Mouse (Mus musculus) heart, embryonic 14.5 days (tissue): ENCODE measurements around the gene Tnfsf13b. TPM values are rescaled to one million over a fixed set of nuclear protein-coding genes. Genes with fewer than 3 reads are reported as not detected.

Experiments used
- ATAC-seq: fragments of 200-750 bp; cut with Nextera tagmentation; 2 replicates; pipeline ENCODE4 v1.8.0; 2017; ENCODE audit warnings: low read depth, moderate TSS enrichment; ENCODE audit not compliant: insufficient number of reproducible peaks, insufficient read depth, low FRiP score
- H3K27ac ChIP-seq, 2 experiments: fragments of 200-500 bp in 1 of 2; fragments of 300-500 bp in 1 of 2; sonication (generic) in 1 of 2; replicated peaks in 1 of 2; 2 replicates each; pipeline ENCODE4 v1.5.1; 2012 to 2014; ENCODE audit warnings: low read depth in 2 of 2, low read length in 2 of 2, control low read depth in 1 of 2, mild to moderate bottlenecking in 1 of 2, mixed read lengths in 1 of 2; ENCODE audit not compliant: control insufficient read depth in 1 of 2, insufficient read depth in 1 of 2
- H3K27me3 ChIP-seq: fragments of 300-500 bp; sonication (generic); 2 replicates; pipeline ENCODE4 v1.6.1; 2014; ENCODE audit warnings: mild to moderate bottlenecking, low read length, control low read depth; ENCODE audit not compliant: control insufficient read depth, insufficient read depth
- H3K36me3 ChIP-seq: fragments of 300-500 bp; sonication (generic); 2 replicates; pipeline ENCODE4 v1.6.1; 2014; ENCODE audit warnings: mild to moderate bottlenecking, control low read depth, low read length, mixed read lengths; ENCODE audit not compliant: control insufficient read depth, insufficient read depth
- H3K4me1 ChIP-seq, 2 experiments: fragments of 200-500 bp in 1 of 2; fragments of 300-500 bp in 1 of 2; sonication (generic) in 1 of 2; 2 replicates each; pipeline ENCODE4 v1.6.1; 2012 to 2014; ENCODE audit warnings: low read length in 2 of 2, control low read depth in 1 of 2, mixed read lengths in 1 of 2; ENCODE audit not compliant: control insufficient read depth in 2 of 2, insufficient read depth in 2 of 2
- H3K4me2 ChIP-seq: fragments of 300-500 bp; sonication (generic); 2 replicates; pipeline ENCODE4 v1.6.1; 2014; ENCODE audit warnings: mild to moderate bottlenecking, low read length
- H3K4me3 ChIP-seq, 2 experiments: fragments of 200-500 bp in 1 of 2; fragments of 300-500 bp in 1 of 2; sonication (generic) in 1 of 2; 2 replicates each; pipeline ENCODE4 v1.5.1; 2012 to 2014; ENCODE audit warnings: low read length in 2 of 2, mild to moderate bottlenecking in 2 of 2, control low read depth in 1 of 2, low read depth in 1 of 2, moderate library complexity in 1 of 2; ENCODE audit not compliant: control insufficient read depth in 1 of 2, insufficient read depth in 1 of 2
- H3K9ac ChIP-seq: fragments of 300-500 bp; sonication (generic); 2 replicates; pipeline ENCODE4 v1.6.1; 2014; ENCODE audit warnings: mild to moderate bottlenecking, low read length
- H3K9me3 ChIP-seq: fragments of 300-500 bp; sonication (generic); 2 replicates; pipeline ENCODE4 v1.6.1; 2016; ENCODE audit warnings: low read length, control low read depth; ENCODE audit not compliant: control insufficient read depth
- WGBS: fragments of 180-500 bp; shearing (Covaris S2); extraction: QIAGEN DNeasy Blood & Tissue Kit; methylation state at CpG from one replicate; pipeline ENCODE4 v1.1.7; 2014; 5-methylcytosine and 5-hydroxymethylcytosine counted together
- polyA plus RNA-seq: library from polyadenylated mRNA; unstranded; fragments of >200 nt; fragmentation: Nextera tagmentation; extraction: Ambion mirVana; gene quantifications from 2 replicates; pipeline ENCODE4 v1.2.1, GENCODE M21; 2014

Tnfsf13b gene
- polyA plus RNA-seq, 1 experiment from 2014 or later: 1.0 TPM

DNA sequence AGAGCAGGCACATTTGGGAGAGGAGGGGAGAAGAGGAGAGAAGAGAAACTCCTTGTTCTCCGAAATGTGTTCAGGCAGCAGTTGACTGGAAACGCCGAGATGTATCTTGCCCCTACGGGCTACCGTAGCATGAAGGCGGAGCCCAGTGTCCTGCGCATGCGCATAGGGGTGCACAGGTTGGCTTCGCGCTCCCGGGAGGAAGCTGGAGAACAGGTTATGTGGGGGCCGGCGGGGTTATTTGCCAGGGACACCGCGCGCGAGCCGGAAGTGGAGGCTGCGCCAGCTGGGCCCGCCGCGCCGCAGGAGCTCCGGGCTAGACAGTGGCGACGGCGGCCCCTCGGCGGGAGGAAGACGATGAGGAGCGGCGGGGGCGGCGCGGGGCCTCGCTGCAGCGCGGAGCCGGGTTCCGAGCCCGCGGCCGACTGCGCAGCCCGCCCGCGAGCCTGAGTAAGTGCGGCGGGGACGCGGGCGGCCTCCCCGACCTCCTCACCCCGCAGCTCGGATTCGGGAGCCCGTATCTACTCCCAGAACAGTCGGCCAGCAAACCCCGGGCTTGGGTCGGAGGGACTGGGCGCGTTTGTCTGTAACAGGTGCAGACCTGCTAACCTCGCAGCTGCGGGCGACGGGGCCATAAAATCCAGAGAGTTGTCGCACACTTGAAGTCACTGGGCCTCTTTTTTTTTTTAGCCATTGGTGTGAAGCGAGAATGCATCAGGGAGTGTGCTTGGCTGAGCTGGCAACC lies 28.5 kb upstream of the Tnfsf13b start, which contains the start of the genes Lig4 and Abhd13:
Gene Lig4 (minus strand): TSS at position 114 of the 742 bp plus-strand sequence.
Gene Abhd13 (plus strand): TSS at position 135 of the 742 bp plus-strand sequence.
- Histone ChIP-seq H3K4me2 (peak within 1 kb of the TSS; percentile 89), H3K9ac (peak within 1 kb of the TSS; percentile 90), H3K4me1 (peaks cover 7 to 30% of the 10 kb centered on the region in 2 experiments), H3K36me3 (peaks cover 11% of the 10 kb centered on the region), H3K27me3 (no peaks in the 10 kb centered on the region), H3K4me3 (peak within 1 kb of the TSS; percentile 75 to 85), H3K9me3 (no peaks in the 10 kb centered on the region), H3K27ac (peak within 1 kb of the TSS; percentile 64 to 84)
- ATAC-seq: peak; percentile 63
- WGBS: under 1% methylated on average over 68 of the region's 68 CpGs

DNA sequence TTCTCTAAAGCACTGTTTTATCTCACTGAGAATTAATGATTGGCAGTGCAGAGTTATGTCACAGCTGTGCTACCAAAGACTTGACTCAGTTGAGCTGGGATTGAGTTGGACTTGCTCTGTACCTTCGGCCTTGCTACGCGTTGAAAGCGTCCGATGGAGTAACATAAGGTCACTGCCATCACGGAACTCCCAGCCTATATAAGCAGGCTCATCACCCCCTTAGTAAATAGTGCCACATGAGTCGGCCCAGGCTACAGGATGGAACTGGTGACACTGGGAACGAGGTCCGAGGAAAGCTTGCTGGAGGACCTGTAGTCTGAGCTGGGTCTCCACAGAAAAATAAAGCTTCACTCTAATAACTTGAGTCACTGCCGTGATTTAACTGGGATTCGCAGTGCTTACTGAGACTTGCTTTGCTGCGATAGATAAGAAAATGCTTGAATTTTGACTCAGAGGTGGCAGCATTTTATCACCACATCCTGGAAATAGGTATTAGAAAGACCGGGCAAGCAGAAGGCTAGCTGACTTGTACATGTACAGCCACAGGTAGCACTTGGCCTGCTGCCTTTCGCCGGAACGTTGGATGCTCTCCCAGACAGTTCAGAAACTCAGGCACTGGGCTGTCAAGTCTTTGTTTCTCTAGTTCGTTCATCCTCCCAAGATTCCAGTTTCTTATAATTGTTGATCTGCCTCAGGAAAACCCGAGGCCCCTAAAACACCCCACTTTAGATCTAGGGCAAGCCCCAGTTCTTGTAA lies 27.6 kb upstream of the Tnfsf13b start:
- Histone ChIP-seq H3K36me3 (peaks cover 14% of the 10 kb centered on the region), H3K4me1 (peaks cover 7 to 30% of the 10 kb centered on the region in 2 experiments), H3K4me2 (peak overlapping the region; percentile 89), H3K4me3 (peak overlapping the region; percentile 75 to 85), H3K9ac (peak overlapping the region; percentile 90), H3K27me3 (no peaks in the 10 kb centered on the region), H3K9me3 (no peaks in the 10 kb centered on the region), H3K27ac (no peak overlapping the region)
- no peak for ATAC-seq
- WGBS: 41% methylated on average over 18 of the region's 18 CpGs

DNA sequence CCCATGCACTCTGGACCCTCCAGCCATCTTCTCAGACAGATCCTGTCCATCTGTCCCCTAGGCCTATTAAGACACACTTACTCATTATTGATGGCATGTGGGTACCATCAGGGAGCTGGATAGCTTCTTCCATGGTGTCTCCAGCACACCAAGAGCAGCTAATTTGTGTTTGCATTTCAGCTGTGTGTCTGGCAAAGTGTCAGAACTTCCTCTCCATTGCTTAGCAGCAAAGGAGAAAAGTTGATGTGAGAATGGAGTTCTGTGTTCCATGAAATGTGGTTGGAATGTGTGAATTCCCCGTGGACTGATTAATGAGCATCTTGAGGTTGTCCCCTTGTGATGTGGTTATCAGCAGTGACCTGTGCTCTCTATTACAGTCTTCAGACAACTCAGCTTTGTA lies 26.5 kb upstream of the Tnfsf13b start:
- Histone ChIP-seq H3K27ac (no peak overlapping the region), H3K9ac (peak overlapping the region; percentile 25; the same call in 1 of the 2 replicates), H3K9me3 (no peaks in the 10 kb centered on the region), H3K4me1 (peaks cover 7 to 30% of the 10 kb centered on the region in 2 experiments), H3K27me3 (no peaks in the 10 kb centered on the region), H3K4me3 (no peak overlapping the region), H3K36me3 (peaks cover 19% of the 10 kb centered on the region), H3K4me2 (no peak overlapping the region)
- ATAC-seq: no peak
- WGBS: 53% methylated on average over 1 of the region's 1 CpGs

DNA sequence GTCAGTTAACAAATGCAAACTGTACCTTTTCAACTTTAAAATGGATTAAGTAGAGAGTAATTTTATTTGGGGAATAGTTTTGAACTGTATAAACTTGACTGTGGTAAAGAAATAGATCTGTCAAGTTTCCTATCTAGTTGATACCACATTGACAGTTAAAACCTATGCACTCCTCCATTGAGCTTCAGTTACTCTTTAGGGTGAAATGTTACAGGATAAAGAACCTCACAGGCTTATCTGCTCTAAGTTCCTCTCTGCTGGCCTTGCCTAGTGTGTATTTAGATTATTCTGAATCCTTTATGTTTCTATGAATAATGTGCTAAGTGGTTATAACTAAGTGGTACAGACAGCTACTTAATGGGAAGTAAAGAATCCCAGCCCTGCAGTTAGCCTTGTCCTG lies 26.1 kb upstream of the Tnfsf13b start:
- Histone ChIP-seq H3K4me1 (peaks cover 7 to 27% of the 10 kb centered on the region in 2 experiments), H3K27me3 (no peaks in the 10 kb centered on the region), H3K9me3 (no peaks in the 10 kb centered on the region), H3K36me3 (peaks cover 19% of the 10 kb centered on the region), H3K4me2 (no peak overlapping the region), H3K4me3 (no peak overlapping the region), H3K27ac (no peak overlapping the region), H3K9ac (no peak overlapping the region)
- no peak for ATAC-seq

DNA sequence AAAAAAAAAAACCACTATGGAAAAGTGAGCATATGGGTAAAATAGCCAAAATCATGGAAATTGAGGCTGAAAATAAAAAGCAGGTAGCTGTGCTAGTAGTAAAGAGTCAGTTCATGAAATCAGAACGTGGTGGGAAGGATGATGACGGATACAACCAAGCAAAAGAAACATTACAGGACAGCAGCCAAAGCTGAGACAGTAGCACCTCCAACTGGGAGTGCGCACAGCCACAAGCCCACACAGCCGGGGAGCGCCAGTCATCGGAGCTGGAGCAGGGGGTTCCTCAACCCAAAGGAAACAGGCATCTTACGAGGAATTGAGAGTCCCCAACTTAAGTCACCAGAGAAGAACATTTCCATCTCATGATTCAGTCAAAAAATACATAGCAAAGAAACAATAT lies 2.2 kb upstream of the Tnfsf13b start:
- ATAC-seq: no peak
- H3K9ac ChIP-seq: no peak overlapping the region
- no peaks in the 10 kb centered on the region for H3K27me3 ChIP-seq
- 72% methylated on average over 7 of the region's 7 CpGs for WGBS
- H3K9me3 ChIP-seq: no peaks in the 10 kb centered on the region
- no peaks in the 10 kb centered on the region for H3K36me3 ChIP-seq
- no peak overlapping the region for H3K4me2 ChIP-seq
- H3K4me1 ChIP-seq: peaks cover 5 to 8% of the 10 kb centered on the region in 2 experiments; a peak in 2 of 4 replicates
- H3K27ac ChIP-seq: no peak overlapping the region
- no peak overlapping the region for H3K4me3 ChIP-seq

DNA sequence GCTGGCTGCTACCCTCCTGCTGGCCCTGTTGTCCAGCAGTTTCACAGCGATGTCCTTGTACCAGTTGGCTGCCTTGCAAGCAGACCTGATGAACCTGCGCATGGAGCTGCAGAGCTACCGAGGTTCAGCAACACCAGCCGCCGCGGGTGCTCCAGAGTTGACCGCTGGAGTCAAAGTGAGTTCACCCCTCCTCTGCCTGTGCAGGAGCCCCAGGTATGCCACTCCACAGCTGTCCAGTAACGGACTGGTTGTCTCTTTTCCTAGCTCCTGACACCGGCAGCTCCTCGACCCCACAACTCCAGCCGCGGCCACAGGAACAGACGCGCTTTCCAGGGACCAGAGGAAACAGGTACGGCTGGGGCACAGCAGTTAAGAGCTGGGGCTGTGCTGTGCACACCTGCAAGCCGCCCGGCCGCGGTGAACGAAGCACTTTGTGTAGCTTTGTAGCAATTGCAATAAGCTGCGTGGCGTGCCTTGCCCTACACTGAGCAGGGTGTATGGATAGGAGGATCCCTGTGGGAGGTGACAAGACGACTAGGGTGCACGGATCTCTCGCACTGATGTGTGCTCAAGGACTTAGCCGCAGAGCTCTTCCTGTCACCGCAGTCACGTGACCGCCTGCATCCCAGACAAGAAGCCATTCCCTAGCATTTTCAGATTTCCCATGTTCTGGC lies 856 bp downstream of the Tnfsf13b start:
- Histone ChIP-seq H3K27ac (no peak overlapping the region), H3K36me3 (no peaks in the 10 kb centered on the region), H3K27me3 (no peaks in the 10 kb centered on the region), H3K4me1 (peaks cover 5 to 8% of the 10 kb centered on the region in 2 experiments; a peak in 2 of 4 replicates), H3K4me2 (peak overlapping the region; percentile 84), H3K9me3 (no peaks in the 10 kb centered on the region), H3K9ac (peak overlapping the region; percentile 58), H3K4me3 (peak overlapping the region; percentile 45 to 49)
- WGBS: 5% methylated on average over 29 of the region's 29 CpGs
- ATAC-seq: no peak

DNA sequence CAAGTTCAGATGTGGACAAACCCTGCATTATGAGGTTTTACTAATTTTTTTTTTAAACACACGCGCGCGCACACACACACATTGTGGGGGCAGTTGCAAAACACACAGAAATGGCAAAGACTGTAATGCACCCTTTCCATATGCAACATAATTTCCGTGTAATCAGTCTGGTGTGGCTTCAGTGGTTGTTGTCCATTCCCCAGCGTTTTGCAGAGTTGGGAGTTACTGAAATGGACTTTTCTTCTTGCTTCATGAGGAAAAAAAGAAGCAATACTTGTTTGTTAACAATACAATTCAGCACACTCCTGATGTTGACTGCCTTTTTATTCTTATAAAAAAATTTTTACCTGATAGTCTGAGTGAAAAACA lies 1.4 kb downstream of the Tnfsf13b start:
- Histone ChIP-seq H3K9ac (no peak overlapping the region), H3K36me3 (no peaks in the 10 kb centered on the region), H3K27ac (no peak overlapping the region), H3K4me1 (peaks cover 5 to 8% of the 10 kb centered on the region in 2 experiments; a peak in 2 of 4 replicates), H3K27me3 (no peaks in the 10 kb centered on the region), H3K4me2 (peak overlapping the region; percentile 84), H3K4me3 (peak overlapping the region; percentile 45 to 49), H3K9me3 (no peaks in the 10 kb centered on the region)
- ATAC-seq: no peak
- 37% methylated on average over 6 of the region's 6 CpGs for WGBS
